Mouse (Mus musculus) neural tube, embryonic 11.5 days (tissue): ENCODE data around the gene Evi5l. TPM values are rescaled to one million over a fixed set of nuclear protein-coding genes. Genes with fewer than 3 reads are reported as not detected.
A peak's percentile ranks its signal among the peaks of the same experiment; 100 is the strongest.

Experiments used
- ATAC-seq: fragments of 200-750 bp; cut with Nextera tagmentation; 2 replicates; pipeline ENCODE4 v1.8.0; 2017; ENCODE audit warnings: moderate number of reproducible peaks, mild to moderate bottlenecking, moderate TSS enrichment, moderate library complexity; ENCODE audit not compliant: insufficient read depth, low FRiP score, low TSS enrichment
- DNase-seq: peaks from one replicate; pipeline ENCODE4 v3.0.0-alpha.2; 2015; ENCODE audit warnings: low spot score
- H3K27ac ChIP-seq: fragments of 300-500 bp; sonication (generic); 2 replicates; pipeline ENCODE4 v1.5.1; 2014; ENCODE audit warnings: low read depth, mild to moderate bottlenecking, low read length
- H3K27me3 ChIP-seq: fragments of 300-500 bp; sonication (generic); 2 replicates; pipeline ENCODE4 v1.6.1; 2014; ENCODE audit warnings: mild to moderate bottlenecking, low read length, mixed read lengths; ENCODE audit not compliant: control insufficient read depth, insufficient read depth
- H3K36me3 ChIP-seq: fragments of 300-500 bp; sonication (generic); 2 replicates; pipeline ENCODE4 v1.6.1; 2014; ENCODE audit warnings: mild to moderate bottlenecking, low read length, moderate library complexity, mixed read lengths; ENCODE audit not compliant: control insufficient read depth, insufficient read depth
- H3K4me1 ChIP-seq: fragments of 300-500 bp; sonication (generic); 2 replicates; pipeline ENCODE4 v1.6.1; 2014; ENCODE audit warnings: low read length, mixed read lengths; ENCODE audit not compliant: control insufficient read depth, insufficient read depth
- H3K4me2 ChIP-seq: fragments of 300-500 bp; sonication (generic); 2 replicates; pipeline ENCODE4 v1.6.1; 2014; ENCODE audit warnings: low read depth, mild to moderate bottlenecking, moderate library complexity
- H3K4me3 ChIP-seq: fragments of 300-500 bp; sonication (generic); 2 replicates; pipeline ENCODE4 v1.5.1; 2014; ENCODE audit warnings: low read depth, low read length
- H3K9ac ChIP-seq: fragments of 300-500 bp; sonication (generic); 2 replicates; pipeline ENCODE4 v1.6.1; 2014; ENCODE audit warnings: mild to moderate bottlenecking, low read length
- H3K9me3 ChIP-seq: fragments of 300-500 bp; sonication (generic); 2 replicates; pipeline ENCODE4 v1.6.1; 2016; ENCODE audit warnings: low read length; ENCODE audit not compliant: control insufficient read depth
- WGBS: fragments of 180-500 bp; shearing (Covaris S2); extraction: QIAGEN DNeasy Blood & Tissue Kit; methylation state at CpG from one replicate; pipeline ENCODE4 v1.1.7; 2014; 5-methylcytosine and 5-hydroxymethylcytosine counted together
- polyA plus RNA-seq: library from polyadenylated mRNA; unstranded; fragments of >200 nt; fragmentation: Nextera tagmentation; extraction: Ambion mirVana; gene quantifications from 2 replicates; pipeline ENCODE4 v1.2.1, GENCODE M21; 2014

Gene Evi5l
- polyA plus RNA-seq, 1 experiment from 2014 or later, result 39.0 TPM

- DNase-seq (peak; percentile 88), ATAC-seq (peak; percentile 85)
- Histone ChIP-seq H3K9ac (0 out of 2 replicates have a peak overlapping the region, but pooled peaks have one; percentile 1), H3K27me3 (no peaks in the 10 kb centered on the region), H3K9me3 (no peaks in the 10 kb centered on the region), H3K4me3 (no peak overlapping the region), H3K36me3 (no peaks in the 10 kb centered on the region; the same call in 1 of the 2 replicates), H3K27ac (peak overlapping the region; percentile 11; the same call in 1 of the 2 replicates), H3K4me2 (peak overlapping the region; percentile 24), H3K4me1 (0 out of 2 replicates have a peak, but pooled peaks cover 8% of the 10 kb centered on the region)
- WGBS, result 3% methylated on average over 18 of the region's 18 CpGs
These were observed 26.6 kb downstream of the Evi5l start for GRCm38 (mm10) chr8:4192807-4193587.

GRCm38 (mm10) chr8:4193588-4193894 is 27.2 kb downstream of the Evi5l start:
- Histone ChIP-seq H3K9ac (no peak overlapping the region), H3K27me3 (no peaks in the 10 kb centered on the region), H3K9me3 (no peaks in the 10 kb centered on the region), H3K36me3 (no peaks in the 10 kb centered on the region; the same call in 1 of the 2 replicates), H3K4me3 (no peak overlapping the region), H3K27ac (no peak overlapping the region), H3K4me2 (peak overlapping the region; percentile 24), H3K4me1 (0 out of 2 replicates have a peak, but pooled peaks cover 8% of the 10 kb centered on the region)
- 46% methylated on average over 7 of the region's 7 CpGs for WGBS
- DNase-seq, result no peak
- ATAC-seq, result peak; percentile 8; the same call in 1 of the 2 replicates

GRCm38 (mm10) chr8:4201321-4201720 is 35.0 kb downstream of the Evi5l start:
- Histone ChIP-seq H3K4me1 (no peaks in the 10 kb centered on the region), H3K36me3 (no peaks in the 10 kb centered on the region; the same call in 1 of the 2 replicates), H3K9me3 (no peaks in the 10 kb centered on the region), H3K27ac (no peak overlapping the region), H3K4me3 (no peak overlapping the region), H3K27me3 (peaks cover 19% of the 10 kb centered on the region), H3K4me2 (no peak overlapping the region), H3K9ac (no peak overlapping the region)
- DNase-seq, result no peak
- no peak for ATAC-seq
- 61% methylated on average over 2 of the region's 2 CpGs for WGBS

GRCm38 (mm10) chr8:4205246-4206123 is 39.1 kb downstream of the Evi5l start:
- Histone ChIP-seq H3K9ac (no peak overlapping the region), H3K4me1 (no peaks in the 10 kb centered on the region), H3K9me3 (no peaks in the 10 kb centered on the region), H3K4me2 (no peak overlapping the region), H3K27ac (no peak overlapping the region), H3K27me3 (peaks cover 27% of the 10 kb centered on the region), H3K36me3 (no peaks in the 10 kb centered on the region; the same call in none of the 2 replicates), H3K4me3 (no peak overlapping the region)
- 7% methylated on average over 38 of the region's 38 CpGs for WGBS
- ATAC-seq (no peak), DNase-seq (no peak)

- no peaks in the 10 kb centered on the region for H3K9me3 ChIP-seq
- no peak for ATAC-seq
- no peak overlapping the region for H3K4me2 ChIP-seq
- H3K36me3 ChIP-seq, result no peaks in the 10 kb centered on the region; the same call in none of the 2 replicates
- H3K4me1 ChIP-seq, result no peaks in the 10 kb centered on the region
- 7% methylated on average over 44 of the region's 44 CpGs for WGBS
- H3K4me3 ChIP-seq, result no peak overlapping the region
- H3K9ac ChIP-seq, result no peak overlapping the region
- no peak overlapping the region for H3K27ac ChIP-seq
- no peak for DNase-seq
- H3K27me3 ChIP-seq, result peaks cover 27% of the 10 kb centered on the region
These were observed 40.0 kb downstream of the Evi5l start for GRCm38 (mm10) chr8:4206182-4207015.

DNA sequence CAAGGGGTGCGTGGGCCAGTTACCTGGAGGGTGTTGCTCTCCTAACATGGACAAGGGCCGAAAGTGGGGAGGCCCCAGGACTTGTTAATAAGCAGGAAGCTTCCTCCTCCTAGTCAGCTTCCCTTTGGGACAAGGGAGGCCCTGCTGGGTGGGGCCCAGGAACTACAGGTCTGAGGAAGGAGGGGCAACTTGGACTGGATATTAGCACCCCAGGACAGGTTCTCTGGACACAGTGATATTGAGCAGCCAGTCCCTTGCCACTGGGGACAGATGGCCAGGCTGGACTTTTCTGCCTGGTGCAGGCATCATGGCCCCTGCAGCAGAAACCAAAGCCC is 40.6 kb downstream of the Evi5l start:
- ATAC-seq, result no peak
- H3K4me2 ChIP-seq, result no peak overlapping the region
- no peak for DNase-seq
- H3K4me3 ChIP-seq, result no peak overlapping the region
- no peaks in the 10 kb centered on the region; the same call in none of the 2 replicates for H3K36me3 ChIP-seq
- peaks cover 27% of the 10 kb centered on the region for H3K27me3 ChIP-seq
- H3K4me1 ChIP-seq, result no peaks in the 10 kb centered on the region
- WGBS, result 50% methylated on average over 2 of the region's 2 CpGs
- H3K9ac ChIP-seq, result no peak overlapping the region
- no peak overlapping the region for H3K27ac ChIP-seq
- H3K9me3 ChIP-seq, result no peaks in the 10 kb centered on the region

- Histone ChIP-seq H3K27me3 (peaks cover 22% of the 10 kb centered on the region), H3K4me3 (no peak overlapping the region), H3K9me3 (no peaks in the 10 kb centered on the region), H3K4me1 (peaks cover 21% of the 10 kb centered on the region), H3K4me2 (no peak overlapping the region), H3K27ac (no peak overlapping the region), H3K36me3 (no peaks in the 10 kb centered on the region; the same call in 1 of the 2 replicates), H3K9ac (no peak overlapping the region)
- no peak for DNase-seq
- WGBS, result 82% methylated on average over 6 of the region's 6 CpGs
- ATAC-seq, result no peak
These were observed 44.7 kb downstream of the Evi5l start for GRCm38 (mm10) chr8:4211097-4211496.

DNA sequence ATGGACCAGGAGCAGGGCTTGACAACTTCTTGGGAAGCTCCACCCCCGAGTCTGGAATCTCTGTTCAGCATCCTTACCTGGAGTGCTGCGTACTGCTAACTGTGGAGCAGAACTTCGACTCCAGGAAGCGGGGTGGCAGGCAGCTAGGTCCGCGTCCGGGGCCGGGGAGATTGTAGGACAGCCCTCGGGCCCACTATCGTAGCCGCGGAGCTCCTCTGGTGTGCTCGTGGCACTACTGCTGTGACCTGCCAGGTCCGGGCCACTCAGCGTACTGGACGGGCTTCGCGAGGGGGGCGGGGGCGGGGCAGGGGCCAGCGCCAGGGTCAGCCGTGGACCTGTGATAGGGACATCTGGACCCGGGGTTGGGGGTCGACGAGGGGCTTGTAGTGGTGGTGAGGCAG is 46.4 kb downstream of the Evi5l start:
- Histone ChIP-seq H3K27ac (0 out of 2 replicates have a peak overlapping the region, but pooled peaks have one; percentile 14), H3K4me2 (peak overlapping the region; percentile 69), H3K27me3 (peaks cover 15% of the 10 kb centered on the region), H3K4me3 (peak overlapping the region; percentile 29), H3K9ac (peak overlapping the region; percentile 37), H3K4me1 (peaks cover 21% of the 10 kb centered on the region), H3K9me3 (no peaks in the 10 kb centered on the region), H3K36me3 (no peaks in the 10 kb centered on the region; the same call in 1 of the 2 replicates)
- under 1% methylated on average over 25 of the region's 25 CpGs for WGBS
- DNase-seq (no peak), ATAC-seq (0 out of 2 replicates have a peak, but pooled peaks have one; percentile 3)
